Mouse (Mus musculus) heart, adult 2 months (tissue): ENCODE data around the gene Rrp36. TPM values are rescaled to one million over a fixed set of nuclear protein-coding genes. Genes with fewer than 3 reads are reported as not detected.

Experiments used
- DNase-seq, 2 experiments: peaks; one replicate each; pipeline ENCODE4 v3.0.0; 2021
- H3K27ac ChIP-seq: fragments of 200-600 bp; 2 replicates; pipeline ENCODE4 v1.8.1; 2022
- H3K27me3 ChIP-seq: fragments of 200-500 bp; 2 replicates; pipeline ENCODE4 v1.6.1; 2012; ENCODE audit warnings: mild to moderate bottlenecking, low read length, inconsistent platforms, mixed read lengths; ENCODE audit not compliant: control insufficient read depth, insufficient read depth
- H3K36me3 ChIP-seq: fragments of 200-500 bp; 2 replicates; pipeline ENCODE4 v1.6.1; 2012; ENCODE audit warnings: low read length, inconsistent platforms; ENCODE audit not compliant: control insufficient read depth, insufficient read depth
- H3K4me1 ChIP-seq: fragments of 200-500 bp; 2 replicates; pipeline ENCODE4 v1.6.1; 2011; ENCODE audit warnings: low read length; ENCODE audit not compliant: control insufficient read depth, insufficient read depth
- H3K4me3 ChIP-seq: fragments of 200-600 bp; 2 replicates; pipeline ENCODE4 v1.8.1; 2022
- H3K79me2 ChIP-seq: fragments of 200-500 bp; replicated peaks from 2 replicates; pipeline ENCODE4 v1.6.1; 2012; ENCODE audit warnings: mild to moderate bottlenecking, inconsistent platforms, low read length, moderate library complexity, mixed read lengths; ENCODE audit not compliant: control insufficient read depth, insufficient read depth
- H3K9ac ChIP-seq: fragments of 200-500 bp; 2 replicates; pipeline ENCODE4 v1.6.1; 2012; ENCODE audit warnings: low read depth, mild to moderate bottlenecking, control low read depth, inconsistent platforms, low read length, mixed read lengths
- CTCF ChIP-seq: fragments of 200-600 bp; IDR thresholded peaks from 2 replicates; pipeline ENCODE4 v1.8.1; 2022; ENCODE audit warnings: antibody characterized with exemption, mild to moderate bottlenecking, moderate library complexity
- EP300 ChIP-seq: fragments of 200-500 bp; IDR thresholded peaks from 2 replicates; pipeline ENCODE4 v1.6.1; 2011; ENCODE audit warnings: low read depth, low read length, control low read depth; ENCODE audit not compliant: insufficient read depth
- POLR2A ChIP-seq: fragments of 200-500 bp; IDR thresholded peaks from 2 replicates; pipeline ENCODE4 v1.6.1; 2011; ENCODE audit warnings: mild to moderate bottlenecking, low read depth, low read length, control low read depth; ENCODE audit not compliant: insufficient read depth
- WGBS: fragments of 180-500 bp; shearing (Covaris S2); methylation state at CpG from one replicate; pipeline ENCODE4 v1.1.7; 2018; 5-methylcytosine and 5-hydroxymethylcytosine counted together
- intact Hi-C: fragments of 180-260 bp; cut with DNase I; formaldehyde crosslinking; loops from one replicate; pipeline ENCODE4 v1.15.1; 2025
- polyA plus RNA-seq: library from polyadenylated mRNA; depleted of rRNA; stranded (reverse); fragments of >200 nt; gene quantifications from 2 replicates; pipeline ENCODE4 v1.2.3, GENCODE M21; 2012; rRNA removed
- total RNA-seq, 2 experiments: library from RNA; stranded (reverse); gene quantifications; 2 replicates each; pipeline ENCODE4 v1.2.3; 2021

Rrp36 gene
- total and polyA plus RNA-seq, 3 experiments, result 10.7 to 19.4 (median 11.3) TPM

GRCm38 (mm10) chr17:46621324-46621723 is 52.8 kb downstream of the Rrp36 start:
- Histone ChIP-seq H3K4me3 (no peak overlapping the region), H3K79me2 (no peaks in the 10 kb centered on the region), H3K4me1 (peaks cover 6% of the 10 kb centered on the region), H3K9ac (peak overlapping the region; percentile 11; the same call in 1 of the 2 replicates), H3K27ac (peak overlapping the region; percentile 7), H3K27me3 (no peaks in the 10 kb centered on the region), H3K36me3 (no peaks in the 10 kb centered on the region)
- peak; percentile 50 to 53 for DNase-seq
- WGBS, result 8% methylated on average over 15 of the region's 15 CpGs
- intact Hi-C loops, result no loop called here
- TF ChIP-seq EP300 (0 out of 2 replicates have a peak, but pooled peaks have one; percentile 5), CTCF (no peak), POLR2A (no peak)

GRCm38 (mm10) chr17:46619683-46620357 is 54.3 kb downstream of the Rrp36 start:
- 74% methylated on average over 16 of the region's 16 CpGs for WGBS
- Histone ChIP-seq H3K36me3 (no peaks in the 10 kb centered on the region), H3K79me2 (no peaks in the 10 kb centered on the region), H3K9ac (no peak overlapping the region), H3K27me3 (no peaks in the 10 kb centered on the region), H3K4me1 (peaks cover 6% of the 10 kb centered on the region), H3K4me3 (no peak overlapping the region), H3K27ac (no peak overlapping the region)
- TF ChIP-seq POLR2A (no peak), EP300 (no peak), CTCF (no peak)
- intact Hi-C loops, result no loop called here
- DNase-seq, result no peak

- intact Hi-C loops, result no loop called here
- Histone ChIP-seq H3K4me1 (peaks cover 6% of the 10 kb centered on the region), H3K36me3 (no peaks in the 10 kb centered on the region), H3K79me2 (no peaks in the 10 kb centered on the region), H3K9ac (no peak overlapping the region), H3K27me3 (no peaks in the 10 kb centered on the region), H3K4me3 (no peak overlapping the region), H3K27ac (no peak overlapping the region)
- no peak for DNase-seq
- 68% methylated on average over 27 of the region's 27 CpGs for WGBS
- TF ChIP-seq CTCF (no peak), POLR2A (no peak), EP300 (no peak)
Observed at GRCm38 (mm10) chr17:46618769-46619682, 55.1 kb downstream of the Rrp36 start.

- intact Hi-C loops, result no loop called here
- Histone ChIP-seq H3K4me1 (peaks cover 5% of the 10 kb centered on the region), H3K27ac (no peak overlapping the region), H3K9ac (no peak overlapping the region), H3K4me3 (no peak overlapping the region), H3K36me3 (no peaks in the 10 kb centered on the region), H3K79me2 (no peaks in the 10 kb centered on the region), H3K27me3 (no peaks in the 10 kb centered on the region)
- WGBS, result 31% methylated on average over 6 of the region's 6 CpGs
- no peak for DNase-seq
- no peak for TF ChIP-seq EP300
- TF ChIP-seq POLR2A, result no peak
- no peak for TF ChIP-seq CTCF
Observed at GRCm38 (mm10) chr17:46618394-46618768, 55.8 kb downstream of the Rrp36 start.

GRCm38 (mm10) chr17:46617799-46618198 is 56.4 kb downstream of the Rrp36 start:
- intact Hi-C loops, result no loop called here
- Histone ChIP-seq H3K27ac (no peak overlapping the region), H3K27me3 (no peaks in the 10 kb centered on the region), H3K79me2 (no peaks in the 10 kb centered on the region), H3K4me3 (no peak overlapping the region), H3K36me3 (no peaks in the 10 kb centered on the region), H3K4me1 (peaks cover 5% of the 10 kb centered on the region), H3K9ac (no peak overlapping the region)
- TF ChIP-seq CTCF, result no peak
- no peak for TF ChIP-seq EP300
- TF ChIP-seq POLR2A, result no peak
- 68% methylated on average over 12 of the region's 12 CpGs for WGBS
- no peak for DNase-seq

Other genes starting within 250 kb of the Rrp36 start
- gene Crip3, start 245.4 kb downstream of the Rrp36 start, total RNA-seq, result under 1 TPM; 0.76 to 0.82 TPM
- gene Crip3, start 245.4 kb downstream of the Rrp36 start, polyA plus RNA-seq, result 3.5 and 3.8 TPM in 2 replicates
- not detected for gene Slc22a7, start 235.9 kb downstream of the Rrp36 start, total RNA-seq
- gene Slc22a7, start 235.9 kb downstream of the Rrp36 start, polyA plus RNA-seq, result 0.38 TPM in 1 of 2 replicates, not detected in the other
- gene Ttbk1, start 186.7 kb downstream of the Rrp36 start, total RNA-seq, result under 1 TPM; 0.16 to 0.23 TPM
- gene Ttbk1, start 186.7 kb downstream of the Rrp36 start, polyA plus RNA-seq, result 0.21 and 0.23 TPM in 2 replicates
- 1 to 10 TPM; 1.8 to 1.9 TPM for gene Dnph1, start 177.6 kb downstream of the Rrp36 start, total RNA-seq
- 0.80 and 0.97 TPM in 2 replicates for gene Dnph1, start 177.6 kb downstream of the Rrp36 start, polyA plus RNA-seq
- 10 to 100 TPM; 21.6 to 21.9 TPM for gene Cul9, start 128.0 kb downstream of the Rrp36 start, total RNA-seq
- 20.1 and 22.7 TPM in 2 replicates for gene Cul9, start 128.0 kb downstream of the Rrp36 start, polyA plus RNA-seq
- 100 to 1,000 TPM in 1 of 2 experiments, 10 to 100 TPM in 1; 91.5 to 106 TPM for gene Srf, start 118.2 kb downstream of the Rrp36 start, total RNA-seq
- gene Srf, start 118.2 kb downstream of the Rrp36 start, polyA plus RNA-seq, result 223 and 227 TPM in 2 replicates
- 1 to 10 TPM; 2.6 TPM for gene Ptk7, start 44.8 kb downstream of the Rrp36 start, total RNA-seq
- 2.8 and 3.1 TPM in 2 replicates for gene Ptk7, start 44.8 kb downstream of the Rrp36 start, polyA plus RNA-seq
- gene Klc4, start 28.3 kb downstream of the Rrp36 start, total RNA-seq, result 10 to 100 TPM; 23.5 to 25.7 TPM
- gene Klc4, start 28.3 kb downstream of the Rrp36 start, polyA plus RNA-seq, result 20.9 and 22.3 TPM in 2 replicates
- 100 to 1,000 TPM; 112 to 132 TPM for gene Mrpl2, start 28.1 kb downstream of the Rrp36 start, total RNA-seq
- gene Mrpl2, start 28.1 kb downstream of the Rrp36 start, polyA plus RNA-seq, result 71.5 and 87.8 TPM in 2 replicates
- gene Cul7, start 24.0 kb downstream of the Rrp36 start, total RNA-seq, result 10 to 100 TPM; 16.8 to 18.4 TPM
- gene Cul7, start 24.0 kb downstream of the Rrp36 start, polyA plus RNA-seq, result 23.4 and 24.7 TPM in 2 replicates
- 10 to 100 TPM; 45.4 to 50.3 TPM for gene Mea1, start 4.4 kb upstream of the Rrp36 start, total RNA-seq
- gene Mea1, start 4.4 kb upstream of the Rrp36 start, polyA plus RNA-seq, result 35.3 and 37.8 TPM in 2 replicates
- 10 to 100 TPM; 57.3 to 68.9 TPM for gene Klhdc3, start 6.6 kb upstream of the Rrp36 start, total RNA-seq
- 91.8 and 105 TPM in 2 replicates for gene Klhdc3, start 6.6 kb upstream of the Rrp36 start, polyA plus RNA-seq
- 10 to 100 TPM; 28.1 to 32.0 TPM for gene Ppp2r5d, start 30.8 kb upstream of the Rrp36 start, total RNA-seq
- 30.8 and 40.6 TPM in 2 replicates for gene Ppp2r5d, start 30.8 kb upstream of the Rrp36 start, polyA plus RNA-seq
- 10 to 100 TPM; 33.4 to 36.5 TPM for gene Pex6, start 37.1 kb upstream of the Rrp36 start, total RNA-seq
- 33.7 and 34.1 TPM in 2 replicates for gene Pex6, start 37.1 kb upstream of the Rrp36 start, polyA plus RNA-seq
- gene Gnmt, start 54.8 kb upstream of the Rrp36 start, total RNA-seq, result 1 to 10 TPM; 2.8 to 4.4 TPM
- gene Gnmt, start 54.8 kb upstream of the Rrp36 start, polyA plus RNA-seq, result 3.3 and 5.1 TPM in 2 replicates
- 10 to 100 TPM; 19.8 to 21.5 TPM for gene Cnpy3, start 77.9 kb upstream of the Rrp36 start, total RNA-seq
- 19.7 and 20.7 TPM in 2 replicates for gene Cnpy3, start 77.9 kb upstream of the Rrp36 start, polyA plus RNA-seq
- not detected for gene Ptcra, start 89.4 kb upstream of the Rrp36 start, total RNA-seq
- gene Ptcra, start 89.4 kb upstream of the Rrp36 start, polyA plus RNA-seq, result 0.08 and 0.12 TPM in 2 replicates
- 10 to 100 TPM; 22.6 to 30.4 TPM for gene 2310039H08Rik, start 98.3 kb upstream of the Rrp36 start, total RNA-seq
- gene 2310039H08Rik, start 98.3 kb upstream of the Rrp36 start, polyA plus RNA-seq, result 43.6 and 45.4 TPM in 2 replicates
- gene Rpl7l1, start 108.3 kb upstream of the Rrp36 start, total RNA-seq, result 10 to 100 TPM; 54.0 TPM
- gene Rpl7l1, start 108.3 kb upstream of the Rrp36 start, polyA plus RNA-seq, result 19.4 and 41.8 TPM in 2 replicates
- 10 to 100 TPM; 12.3 to 15.7 TPM for gene Bicral, start 184.1 kb upstream of the Rrp36 start, total RNA-seq
- gene Bicral, start 184.1 kb upstream of the Rrp36 start, polyA plus RNA-seq, result 7.4 and 9.6 TPM in 2 replicates
- gene Tbcc, start 216.3 kb upstream of the Rrp36 start, total RNA-seq, result 10 to 100 TPM; 16.3 TPM
- 12.7 and 13.3 TPM in 2 replicates for gene Tbcc, start 216.3 kb upstream of the Rrp36 start, polyA plus RNA-seq
- gene Prph2, start 236.1 kb upstream of the Rrp36 start, total RNA-seq, result not detected
- not detected in 2 replicates for gene Prph2, start 236.1 kb upstream of the Rrp36 start, polyA plus RNA-seq